Mouse (Mus musculus): ENCODE measurements around the gene Hist2h2ac.
"Not testable (repeated sequence)": the region's sequence is repeated elsewhere in the genome, so short reads cannot be mapped to it uniquely, and the experiment has no call there.

Gene Hist2h2ac

DNA sequence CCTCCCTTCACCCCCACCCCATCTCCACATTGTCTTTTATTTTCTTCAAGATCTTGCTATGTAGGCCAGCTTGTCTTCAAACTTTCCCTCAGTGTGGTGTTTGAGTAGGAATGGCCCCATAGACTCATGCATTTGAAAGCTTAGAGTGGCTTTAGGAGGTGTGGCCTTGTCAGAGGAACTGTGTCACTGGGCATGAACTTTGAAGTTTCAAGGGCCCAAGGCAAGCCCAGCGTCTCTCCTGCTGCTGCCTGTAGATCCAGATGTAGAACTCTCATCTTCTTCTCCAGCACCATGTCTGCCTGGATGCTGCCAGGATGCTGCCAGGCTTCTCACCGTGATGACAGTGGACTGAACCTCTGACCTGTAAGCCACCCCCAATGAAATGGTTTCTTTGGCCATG, 8.1 kb upstream of the Hist2h2ac start:
- DNase-seq (ENCODE audit: low spot score): no peak

DNA sequence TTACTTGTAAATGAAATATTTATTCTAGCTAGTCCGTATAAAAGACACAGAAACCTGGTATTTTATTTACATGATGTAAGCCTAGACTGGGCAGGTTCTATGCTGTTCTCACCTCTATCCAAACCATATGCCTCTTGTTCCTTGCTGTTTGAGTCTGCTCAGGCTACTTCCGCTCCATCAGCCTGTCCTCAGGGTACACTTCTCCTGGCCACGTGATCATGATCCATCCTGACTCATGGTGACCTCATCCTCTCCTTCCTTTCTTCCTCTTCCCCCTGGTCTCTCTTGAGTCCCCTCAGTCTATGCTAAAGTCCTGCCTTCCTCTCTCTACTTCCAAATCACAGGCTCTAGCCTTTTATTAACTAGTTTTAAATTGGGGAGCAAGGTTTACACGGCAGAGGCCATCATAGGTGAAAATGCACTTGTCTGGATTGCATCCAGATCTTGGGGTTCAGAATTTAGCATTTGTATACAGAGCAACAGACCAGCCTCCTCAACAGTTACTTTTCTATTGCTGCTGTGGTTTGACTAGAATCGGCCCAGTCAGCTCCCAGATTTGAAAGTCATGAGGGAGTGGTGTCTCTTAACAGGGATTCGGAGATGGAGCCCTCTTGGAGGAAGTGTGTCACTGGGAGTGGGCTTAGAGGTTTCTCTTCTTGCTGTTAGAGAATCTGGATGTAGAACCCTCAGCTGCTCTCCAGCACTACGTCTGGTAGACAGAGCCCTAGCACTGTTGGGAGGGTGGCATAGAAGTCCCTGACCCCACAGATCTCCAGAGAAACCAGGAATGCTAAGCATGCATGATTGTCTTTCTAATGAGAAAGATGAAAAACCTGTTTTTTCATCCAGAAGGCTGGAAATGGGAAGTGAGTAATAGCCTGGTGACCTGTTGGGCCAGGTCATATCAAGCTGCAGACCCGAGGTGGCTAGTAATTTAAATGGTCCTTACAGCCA, 6.3 kb upstream of the Hist2h2ac start:
- no peak for DNase-seq (ENCODE audit: low spot score)

DNA sequence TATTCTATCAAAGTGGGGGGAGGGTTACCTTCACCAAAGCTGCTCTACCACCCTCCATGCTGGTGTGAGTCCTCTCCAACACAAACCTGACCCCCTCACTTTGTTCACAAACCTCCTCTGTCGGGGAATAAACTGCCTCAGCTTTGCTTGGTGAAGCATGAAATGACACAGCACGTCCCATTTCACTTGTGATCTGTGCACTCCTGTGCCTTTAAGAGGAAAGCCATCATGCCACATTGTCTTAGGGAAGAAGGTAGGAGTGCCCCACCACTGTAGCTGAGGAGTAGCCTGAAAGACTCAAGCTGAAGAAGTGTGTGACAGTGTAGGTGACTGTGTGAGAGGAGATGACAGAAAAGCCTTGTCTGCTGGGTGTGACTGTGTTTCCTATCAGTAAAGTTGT, 4.7 kb upstream of the Hist2h2ac start:
- DNase-seq (ENCODE audit: low spot score): no peak

DNA sequence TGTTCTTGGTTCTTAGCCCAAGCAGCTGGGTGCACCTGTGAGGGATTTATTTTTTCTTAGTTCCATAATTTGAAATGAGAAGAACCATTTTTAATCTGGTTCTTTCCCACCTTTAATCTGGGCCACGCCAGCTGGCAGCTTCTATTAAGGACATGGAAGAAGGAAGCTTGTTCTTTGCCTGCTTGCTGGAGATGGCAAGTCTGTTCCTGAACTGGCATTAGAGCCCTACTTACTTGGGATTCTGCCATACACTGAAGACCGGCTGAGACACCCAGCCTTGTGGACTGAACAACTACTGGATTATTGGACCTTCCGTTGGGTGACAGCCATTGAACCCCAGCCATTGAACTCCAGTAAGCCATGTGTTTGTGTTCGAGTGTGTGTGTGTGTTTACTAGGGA, 2.1 kb upstream of the Hist2h2ac start:
- DNase-seq (ENCODE audit: low spot score): no peak

DNA sequence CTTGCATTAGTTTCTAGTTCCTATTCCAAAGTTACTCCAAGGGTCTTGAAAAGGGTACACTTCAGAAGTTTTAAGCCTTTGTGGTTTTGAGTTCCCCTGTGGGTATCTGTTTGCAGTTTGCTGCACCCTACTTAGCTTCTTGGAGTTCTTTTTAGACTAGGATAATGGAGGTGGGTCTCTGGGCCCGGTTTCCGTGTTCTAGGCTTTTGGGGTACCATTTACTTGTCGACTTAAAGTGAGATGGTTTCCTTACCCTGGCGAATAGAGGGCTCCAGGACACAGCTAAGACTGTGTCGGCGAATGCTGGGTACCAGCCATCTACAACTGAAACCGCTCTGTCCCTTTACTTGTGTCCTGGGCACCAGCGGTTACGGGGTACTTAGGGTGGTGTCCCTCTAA, 959 bp upstream of the Hist2h2ac start:
- DNase-seq (ENCODE audit: low spot score): no peak

DNA sequence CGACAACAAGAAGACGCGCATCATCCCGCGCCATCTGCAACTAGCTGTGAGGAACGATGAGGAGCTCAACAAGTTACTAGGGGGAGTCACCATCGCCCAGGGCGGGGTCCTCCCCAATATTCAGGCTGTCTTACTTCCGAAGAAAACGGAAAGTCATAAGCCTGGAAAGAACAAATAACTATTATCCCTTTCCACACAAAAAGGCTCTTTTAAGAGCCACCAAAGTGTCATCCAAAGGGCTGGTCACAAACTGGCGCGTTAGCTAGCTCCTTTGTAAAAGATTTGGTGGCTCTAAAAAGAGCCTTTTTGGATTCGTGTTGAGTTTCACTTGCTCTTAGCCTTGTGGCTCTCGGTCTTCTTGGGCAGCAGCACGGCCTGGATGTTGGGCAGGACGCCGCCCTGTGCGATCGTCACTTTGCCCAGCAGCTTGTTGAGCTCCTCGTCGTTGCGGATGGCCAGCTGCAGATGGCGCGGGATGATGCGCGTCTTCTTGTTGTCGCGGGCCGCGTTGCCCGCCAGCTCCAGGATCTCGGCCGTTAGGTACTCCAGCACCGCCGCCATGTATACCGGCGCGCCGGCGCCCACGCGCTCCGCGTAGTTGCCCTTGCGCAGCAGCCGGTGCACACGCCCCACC, 432 bp downstream of the Hist2h2ac start:
- not testable (repeated sequence) for DNase-seq (ENCODE audit: low spot score)

DNA sequence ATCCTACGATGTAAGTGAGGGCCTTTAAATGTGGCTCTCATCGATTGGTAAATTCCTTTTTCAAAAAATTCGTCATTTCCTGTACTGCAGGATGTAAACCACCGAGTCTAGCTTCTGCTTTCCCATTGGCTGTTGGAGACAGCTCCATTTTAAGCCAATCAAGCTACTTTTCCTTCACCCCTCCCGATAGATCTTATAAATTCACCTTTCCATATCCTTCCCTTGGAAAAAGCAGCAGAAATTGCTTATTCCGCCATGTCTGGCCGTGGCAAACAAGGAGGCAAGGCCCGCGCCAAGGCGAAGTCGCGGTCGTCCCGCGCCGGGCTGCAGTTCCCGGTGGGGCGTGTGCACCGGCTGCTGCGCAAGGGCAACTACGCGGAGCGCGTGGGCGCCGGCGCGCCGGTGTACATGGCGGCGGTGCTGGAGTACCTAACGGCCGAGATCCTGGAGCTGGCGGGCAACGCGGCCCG, 984 bp downstream of the Hist2h2ac start, which contains the start of the genes Bola1 and Hist2h2ab:
Gene Bola1, minus strand, starts transcription at position 49 of the 470 bp plus-strand sequence.
Gene Hist2h2ab, plus strand, starts transcription at position 205 of the 470 bp plus-strand sequence.
- DNase-seq (ENCODE audit: low spot score): peak; percentile 65

DNA sequence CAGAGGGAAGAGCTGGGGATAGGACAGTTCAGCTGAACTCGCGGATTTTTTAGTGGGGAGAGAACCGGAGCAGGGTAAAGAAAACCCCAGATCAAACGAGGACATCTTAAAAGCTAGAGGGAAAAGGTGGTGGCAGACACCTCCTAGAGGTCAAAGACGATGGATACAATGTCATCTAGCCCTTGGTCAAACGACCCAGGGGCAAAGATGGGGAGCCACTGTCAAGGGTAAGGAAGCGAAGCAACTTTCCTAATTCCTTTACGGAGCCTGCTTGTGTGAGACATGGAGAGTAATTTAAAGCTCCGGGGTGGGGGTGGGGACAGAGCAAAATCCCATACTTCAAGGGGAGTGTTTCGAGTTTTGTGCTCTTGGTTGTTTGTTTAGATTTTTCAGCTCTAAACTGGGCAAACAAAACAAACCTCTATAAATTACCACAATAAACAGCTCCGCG, 1.5 kb downstream of the Hist2h2ac start:
- DNase-seq (ENCODE audit: low spot score): no peak

DNA sequence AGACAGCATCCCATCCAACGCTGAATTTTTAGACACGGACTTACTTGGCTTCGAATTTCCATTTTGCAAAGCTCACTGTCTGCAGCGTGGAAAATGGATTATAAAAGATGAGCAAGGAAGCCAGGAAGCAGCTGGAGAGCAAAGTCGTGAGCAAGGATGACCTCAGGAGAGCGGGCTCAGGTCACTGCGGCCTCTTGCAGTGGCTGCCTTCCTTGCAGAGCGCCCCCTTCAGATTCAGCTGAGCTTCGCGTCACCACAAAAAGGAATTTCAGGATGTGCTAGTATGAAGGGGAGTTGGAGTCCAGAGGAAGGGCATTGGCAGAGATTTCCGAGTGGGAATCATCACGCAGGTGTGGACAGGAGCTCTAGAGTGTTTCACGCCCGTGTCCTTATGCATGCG, 11.4 kb downstream of the Hist2h2ac start:
- DNase-seq (ENCODE audit: low spot score): no peak

DNA sequence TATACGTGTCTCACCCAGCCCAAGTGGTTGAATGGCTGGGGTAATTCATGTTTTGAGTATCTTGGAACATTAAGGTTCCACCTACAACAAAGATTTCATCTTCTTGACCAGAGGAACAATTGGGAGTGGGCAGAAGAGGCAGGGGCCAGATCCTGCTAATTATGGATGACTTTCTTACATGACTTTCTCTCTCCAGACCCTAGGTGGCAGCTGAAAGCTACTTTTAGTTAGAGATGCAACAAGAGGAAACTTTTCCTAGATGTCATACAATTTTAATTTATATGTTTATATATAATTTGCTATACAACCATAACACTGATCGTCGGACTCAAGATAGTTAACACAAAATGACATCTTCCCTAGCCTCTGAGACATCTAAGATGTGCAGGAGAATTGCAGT, 12.9 kb downstream of the Hist2h2ac start:
- DNase-seq (ENCODE audit: low spot score): no peak

DNA sequence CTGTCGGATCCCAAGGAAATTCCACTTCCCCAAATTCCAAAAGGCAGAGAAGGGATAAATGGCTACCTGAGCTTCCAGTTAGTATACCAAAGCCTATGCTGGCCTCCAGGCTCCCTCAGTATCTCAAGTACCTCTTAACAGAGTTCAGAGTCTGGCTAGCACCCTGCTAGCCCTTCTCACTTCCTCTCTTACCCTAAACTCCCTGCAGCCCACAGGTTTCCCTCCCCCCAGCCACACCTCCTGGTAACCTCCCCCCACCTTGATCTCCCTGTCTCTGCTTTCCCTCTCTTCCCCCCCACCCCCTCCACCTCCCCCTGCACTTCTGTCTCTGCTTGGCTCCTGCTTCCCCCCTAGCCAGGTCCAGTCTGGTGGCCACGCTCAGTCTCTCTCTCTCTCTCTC, 20.9 kb downstream of the Hist2h2ac start:
- DNase-seq (ENCODE audit: low spot score): no peak

DNA sequence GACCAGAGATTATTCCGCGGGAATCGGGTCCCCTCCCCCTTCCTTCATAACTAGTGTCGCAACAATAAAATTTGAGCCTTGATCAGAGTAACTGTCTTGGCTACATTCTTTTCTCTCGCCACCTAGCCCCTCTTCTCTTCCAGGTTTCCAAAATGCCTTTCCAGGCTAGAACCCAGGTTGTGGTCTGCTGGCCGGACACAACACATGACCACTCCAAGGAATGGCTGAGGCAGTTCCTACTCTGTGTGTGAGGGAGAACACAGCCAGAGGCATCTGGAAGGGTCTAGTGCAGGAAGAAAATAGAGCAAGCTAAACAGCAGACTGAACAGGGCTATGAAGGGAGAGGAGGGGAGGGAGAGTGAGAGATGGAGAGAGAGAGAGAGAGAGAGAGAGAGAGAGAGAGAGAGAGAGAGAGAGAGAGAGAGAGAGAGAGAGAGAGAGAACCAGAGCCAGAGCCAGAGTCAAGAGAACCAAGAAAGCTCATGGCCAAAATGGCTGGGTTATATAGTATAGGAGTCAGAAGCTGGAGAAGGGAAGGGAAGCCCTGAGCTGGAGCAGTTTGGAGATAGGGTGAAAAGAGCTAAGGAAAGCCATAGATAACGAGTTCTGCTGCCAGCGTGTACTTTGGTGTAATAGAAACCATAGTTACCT, 22.0 kb downstream of the Hist2h2ac start:
- not testable (repeated sequence) for DNase-seq (ENCODE audit: low spot score)

DNA sequence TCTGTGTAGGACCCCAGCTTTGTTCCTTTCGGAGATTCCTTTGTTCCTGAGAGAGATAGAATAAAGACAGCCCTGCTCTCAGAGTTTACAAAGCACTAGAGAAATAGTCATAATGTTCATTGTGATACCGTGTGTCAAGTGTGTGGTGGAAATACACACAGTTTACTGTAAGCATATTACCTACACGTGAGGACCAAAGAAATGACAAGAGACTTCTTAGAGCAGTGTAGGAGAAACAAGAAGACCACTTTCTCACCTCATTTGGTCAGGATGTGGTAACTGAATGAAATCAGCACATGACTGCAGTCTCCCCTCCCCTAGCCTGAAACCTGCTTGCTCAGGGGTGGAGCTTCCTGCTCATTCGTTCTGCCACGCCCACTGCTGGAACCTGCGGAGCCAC, 22.5 kb downstream of the Hist2h2ac start:
- no peak for DNase-seq (ENCODE audit: low spot score)

DNA sequence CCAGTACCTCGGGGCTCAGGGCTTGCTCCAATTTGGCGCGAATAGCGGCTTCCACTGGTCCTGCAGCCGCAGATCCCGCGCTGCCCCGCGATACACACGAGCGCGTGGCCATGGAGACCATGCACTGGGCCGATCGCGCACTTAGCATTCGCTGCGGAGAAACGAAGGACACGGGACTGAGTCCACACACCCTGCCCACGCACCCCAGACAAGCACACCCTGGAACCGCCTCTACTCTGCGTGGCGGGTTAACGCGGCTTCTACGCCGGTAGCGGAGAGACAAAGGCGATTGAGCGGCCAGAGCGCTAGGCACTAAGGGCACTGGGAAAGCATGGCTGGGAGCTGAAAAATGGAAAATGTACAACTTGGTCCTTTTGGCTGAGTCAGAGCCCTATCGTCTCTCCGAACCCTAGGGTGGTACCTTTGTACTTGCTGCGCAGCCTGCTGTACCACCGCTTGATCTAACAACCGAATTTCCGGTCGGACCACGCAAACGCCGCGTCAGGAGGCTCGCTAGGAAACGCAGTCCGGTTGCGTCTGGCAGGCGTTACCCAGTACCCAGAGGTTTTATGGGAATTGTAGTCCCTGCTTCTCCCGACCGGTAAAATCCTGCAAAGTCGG, 23.4 kb downstream of the Hist2h2ac start:
- DNase-seq (ENCODE audit: low spot score): peak; percentile 60

DNA sequence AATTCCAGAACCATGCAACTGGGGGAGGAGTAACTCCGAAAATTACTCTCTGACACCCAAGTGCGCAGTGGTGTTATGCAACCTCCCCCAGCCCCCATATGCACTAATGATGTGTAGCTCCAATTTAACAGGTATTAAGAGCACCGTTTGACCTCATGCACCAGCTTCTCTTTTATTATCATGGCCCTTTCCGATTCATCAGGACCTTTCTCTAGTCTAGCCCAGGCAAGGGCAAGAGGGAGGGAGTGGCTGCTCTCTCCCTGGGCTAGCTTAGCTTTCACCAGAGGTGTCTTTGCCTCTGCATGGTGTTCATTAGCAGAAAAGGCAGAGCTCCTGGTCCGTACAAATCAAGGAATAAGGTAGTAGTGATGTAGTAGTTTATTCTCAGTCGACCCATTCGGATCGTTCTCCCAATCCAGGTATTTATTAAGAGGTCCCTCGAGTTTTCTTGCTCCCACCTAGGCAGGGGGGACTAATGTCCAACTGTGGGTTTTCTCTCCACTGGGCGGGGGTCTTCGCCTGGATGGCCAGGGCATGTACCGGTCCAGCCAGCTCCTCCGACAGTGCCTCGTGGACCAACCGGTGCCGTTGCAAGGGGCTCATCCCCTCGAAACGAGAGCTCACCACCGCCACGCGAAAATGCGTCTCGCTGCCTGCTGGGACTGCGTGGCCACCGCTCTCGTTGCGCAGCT, 24.1 kb downstream of the Hist2h2ac start:
- DNase-seq (ENCODE audit: low spot score): no peak

DNA sequence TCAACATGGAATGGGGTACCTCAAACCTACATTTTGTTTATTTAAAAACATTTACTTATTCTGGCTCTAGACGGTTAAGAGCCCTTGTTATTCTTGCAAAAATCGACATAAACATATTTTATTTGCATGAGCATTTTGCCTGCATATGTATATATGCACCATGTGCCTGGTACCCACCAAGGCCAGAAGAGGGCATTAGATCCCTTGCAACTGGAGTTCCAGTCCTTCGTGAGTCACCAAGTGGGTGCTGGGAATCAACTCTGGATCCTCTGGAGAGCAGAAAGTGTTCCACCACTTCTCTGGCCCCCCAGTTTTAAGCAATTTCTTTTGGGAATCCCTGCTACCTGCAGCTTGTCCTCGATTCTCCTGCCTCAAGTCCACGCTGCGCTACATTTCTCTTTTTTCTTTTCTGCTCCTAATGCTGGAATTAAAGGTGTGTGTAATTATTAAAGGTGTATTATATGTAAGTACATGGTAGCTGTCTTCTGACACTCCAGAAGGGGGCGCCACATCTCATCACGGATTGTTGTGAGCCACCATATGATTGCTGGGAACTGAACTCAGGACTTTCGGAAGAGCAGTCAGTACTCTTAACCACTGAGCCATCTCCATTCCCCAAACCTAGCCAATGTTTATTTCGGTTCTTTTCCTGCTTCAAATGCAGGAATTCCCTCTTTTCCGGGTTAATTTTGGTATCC, 24.9 kb downstream of the Hist2h2ac start:
- DNase-seq (ENCODE audit: low spot score): no peak

DNA sequence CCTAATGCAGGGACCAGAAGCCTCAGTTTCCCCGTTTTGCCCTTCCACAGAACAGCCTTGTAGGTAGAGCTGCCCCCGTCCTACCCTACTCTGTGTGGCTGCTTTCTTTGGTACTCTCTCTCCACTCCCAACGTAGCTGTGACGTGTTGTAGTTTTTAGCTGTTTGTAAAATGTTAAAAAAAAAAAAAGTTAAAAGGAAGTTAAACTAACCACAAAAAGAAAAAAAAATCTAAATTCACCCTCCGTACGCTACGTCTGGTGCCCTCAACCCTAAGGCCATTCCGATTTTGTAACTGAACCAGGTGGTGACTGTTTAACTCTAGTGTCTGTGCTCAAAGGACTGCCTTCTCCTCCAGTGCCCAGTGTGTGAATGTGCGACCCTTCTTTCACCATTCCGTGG, 25.7 kb downstream of the Hist2h2ac start:
- DNase-seq (ENCODE audit: low spot score): no peak

DNA sequence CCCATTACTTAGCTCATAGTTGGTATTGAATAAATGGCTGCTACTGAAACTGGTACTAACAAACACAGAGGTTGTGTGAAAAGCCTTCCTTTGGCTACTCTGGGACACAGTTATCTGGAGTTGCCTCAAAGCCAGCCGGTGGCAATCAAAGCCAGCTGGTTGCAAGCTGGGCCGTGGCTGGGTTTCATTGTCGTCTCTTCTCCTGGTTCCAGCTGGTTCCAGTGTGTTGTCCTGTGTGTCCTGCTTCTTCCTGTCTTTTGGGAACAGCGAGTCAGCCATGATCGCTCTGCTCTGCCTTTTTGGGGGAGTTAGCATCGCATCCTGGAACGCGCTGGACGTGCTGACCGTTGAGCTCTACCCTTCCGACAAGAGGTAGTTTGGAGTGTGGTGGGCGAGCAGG, 27.7 kb downstream of the Hist2h2ac start:
- DNase-seq (ENCODE audit: low spot score): no peak

DNA sequence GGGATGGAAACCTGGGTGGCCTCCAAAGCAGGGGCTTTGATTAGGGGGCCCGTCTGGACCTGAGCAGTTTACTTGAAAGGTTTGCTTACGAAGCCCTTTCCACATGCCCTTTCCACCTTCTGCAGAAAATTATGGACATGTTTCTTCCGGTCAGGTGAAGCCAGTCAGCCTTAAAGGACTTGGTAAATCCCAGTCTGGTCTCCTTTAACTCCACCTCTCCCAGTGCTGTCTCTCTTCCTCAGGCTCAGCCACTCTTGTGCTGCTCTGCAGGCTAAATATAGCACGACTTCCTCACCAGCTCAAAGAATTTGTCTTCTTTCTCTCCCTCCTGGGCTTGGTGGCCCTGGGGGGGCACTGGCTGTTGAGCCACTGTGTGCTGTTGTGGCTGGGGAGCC, 38.3 kb downstream of the Hist2h2ac start:
- no peak for DNase-seq (ENCODE audit: low spot score)

DNA sequence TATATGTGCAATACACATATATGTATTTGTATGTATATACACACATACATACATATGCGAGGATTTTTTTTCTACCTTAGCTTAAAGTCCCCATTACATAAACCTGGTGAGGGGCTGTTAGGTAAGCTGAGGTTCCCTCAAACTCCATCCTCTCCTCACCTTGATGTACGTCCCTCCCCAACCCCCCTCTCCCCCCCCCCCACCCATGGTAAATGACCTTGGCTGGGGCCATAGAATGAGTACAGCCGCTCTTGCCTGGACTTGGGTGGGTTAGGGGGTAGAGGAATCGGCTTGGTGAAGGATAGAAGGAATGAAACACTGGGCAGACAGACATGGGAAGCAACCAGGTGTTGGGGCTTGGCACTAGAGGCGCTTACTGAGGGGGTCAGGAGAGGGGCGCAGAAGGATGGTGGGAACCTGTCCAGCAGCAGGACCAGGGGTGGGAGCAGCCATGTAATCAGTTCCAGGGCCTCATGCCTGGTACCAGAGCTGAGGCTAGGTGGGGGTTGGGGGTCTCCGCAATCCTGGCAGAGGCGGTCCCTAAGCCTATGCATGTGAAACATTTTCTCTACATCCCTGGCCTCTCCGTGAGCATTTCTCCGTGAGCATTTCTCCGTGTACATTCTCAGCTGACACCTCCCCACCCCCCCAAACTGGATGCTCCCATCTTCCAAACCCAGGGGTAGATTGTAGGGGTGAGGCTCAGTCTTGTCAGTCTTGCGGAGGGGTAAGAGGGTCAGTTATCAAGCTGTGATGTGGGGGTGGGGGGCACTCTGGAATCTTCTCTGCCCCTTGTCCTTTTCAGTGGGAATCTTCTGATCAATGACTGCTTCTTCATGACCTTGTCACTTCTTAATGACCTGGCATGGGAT, 38.9 kb downstream of the Hist2h2ac start:
- no peak for DNase-seq (ENCODE audit: low spot score)

All from ovary, postnatal 10 days (tissue).